Mouse (Mus musculus): ENCODE measurements around the gene Lrrn4cl.
A peak's percentile ranks its signal among the peaks of the same experiment; 100 is the strongest.
"Not testable (repeated sequence)": the region's sequence is repeated elsewhere in the genome, so short reads cannot be mapped to it uniquely, and the experiment has no call there.

Gene Lrrn4cl

GRCm38 (mm10) chr19:8850402-8850901, at the start of gene Lrrn4cl:
Gene Lrrn4cl (plus strand): TSS chr19:8850768.
- DNase-seq (ENCODE audit: extremely low spot score, low read depth, low spot score): no peak

GRCm38 (mm10) chr19:8802130-8802821, 48.3 kb upstream of the Lrrn4cl start, which contains the start of gene Zbtb3:
Gene Zbtb3 (plus strand): TSS chr19:8802555.
- peak; percentile 95 for DNase-seq (ENCODE audit: extremely low spot score, low read depth, low spot score)

GRCm38 (mm10) chr19:8803204-8803780, 47.3 kb upstream of the Lrrn4cl start:
- no peak for DNase-seq (ENCODE audit: extremely low spot score, low read depth, low spot score)

- no peak for DNase-seq (ENCODE audit: extremely low spot score, low read depth, low spot score)
Observed at GRCm38 (mm10) chr19:8803879-8804660, 46.5 kb upstream of the Lrrn4cl start.

- no peak for DNase-seq (ENCODE audit: extremely low spot score, low read depth, low spot score)
Observed at GRCm38 (mm10) chr19:8806810-8807209, 43.8 kb upstream of the Lrrn4cl start.

- DNase-seq (ENCODE audit: extremely low spot score, low read depth, low spot score): no peak
Observed at GRCm38 (mm10) chr19:8815812-8816211, 34.8 kb upstream of the Lrrn4cl start.

GRCm38 (mm10) chr19:8817001-8817400, 33.6 kb upstream of the Lrrn4cl start:
- no peak for DNase-seq (ENCODE audit: extremely low spot score, low read depth, low spot score)

GRCm38 (mm10) chr19:8818301-8818798, 32.2 kb upstream of the Lrrn4cl start:
- DNase-seq (ENCODE audit: extremely low spot score, low read depth, low spot score): no peak

- DNase-seq (ENCODE audit: extremely low spot score, low read depth, low spot score): peak; percentile 64
Observed at GRCm38 (mm10) chr19:8818801-8819595, 31.6 kb upstream of the Lrrn4cl start, which contains the start of gene Ttc9c. Gene Ttc9c (minus strand): TSS chr19:8819333.

- DNase-seq (ENCODE audit: extremely low spot score, low read depth, low spot score): peak; percentile 97
Observed at GRCm38 (mm10) chr19:8819596-8820423, 30.8 kb upstream of the Lrrn4cl start, which contains the start of gene Hnrnpul2. Gene Hnrnpul2 (plus strand): TSS chr19:8820010.

- DNase-seq (ENCODE audit: extremely low spot score, low read depth, low spot score): no peak
Observed at GRCm38 (mm10) chr19:8820424-8820956, 30.1 kb upstream of the Lrrn4cl start.

- no peak for DNase-seq (ENCODE audit: extremely low spot score, low read depth, low spot score)
Observed at GRCm38 (mm10) chr19:8821146-8821545, 29.4 kb upstream of the Lrrn4cl start.

- no peak for DNase-seq (ENCODE audit: extremely low spot score, low read depth, low spot score)
Observed at GRCm38 (mm10) chr19:8822696-8823095, 27.9 kb upstream of the Lrrn4cl start.

- DNase-seq (ENCODE audit: extremely low spot score, low read depth, low spot score): no peak
Observed at GRCm38 (mm10) chr19:8829660-8830059, 20.9 kb upstream of the Lrrn4cl start, which contains the start of gene AC129217.1. Gene AC129217.1 (plus strand): TSS chr19:8829773.

GRCm38 (mm10) chr19:8830664-8831063, 19.9 kb upstream of the Lrrn4cl start:
- no peak for DNase-seq (ENCODE audit: extremely low spot score, low read depth, low spot score)

- no peak for DNase-seq (ENCODE audit: extremely low spot score, low read depth, low spot score)
Observed at GRCm38 (mm10) chr19:8831262-8831661, 19.3 kb upstream of the Lrrn4cl start.

GRCm38 (mm10) chr19:8832971-8833370, 17.6 kb upstream of the Lrrn4cl start:
- DNase-seq (ENCODE audit: extremely low spot score, low read depth, low spot score): no peak

- DNase-seq (ENCODE audit: extremely low spot score, low read depth, low spot score): not testable (repeated sequence)
Observed at GRCm38 (mm10) chr19:8836327-8836726, 14.2 kb upstream of the Lrrn4cl start.

- no peak for DNase-seq (ENCODE audit: extremely low spot score, low read depth, low spot score)
Observed at GRCm38 (mm10) chr19:8837251-8837791, 13.2 kb upstream of the Lrrn4cl start, which contains the start of gene Bscl2. Gene Bscl2 (plus strand): TSS chr19:8837467.
